Mouse (Mus musculus): ENCODE results near the gene Apoc2.

GRCm38 (mm10) chr7:19719200-19719599 lies 41.5 kb upstream of the Apoc2 start:
- TF ChIP-seq CTCF (IDR thresholded peaks at IDR 0.05; ENCODE audit: low read depth): no peak
- TF ChIP-seq EP300 (IDR thresholded peaks at IDR 0.05; ENCODE audit: low read depth): no peak

Data from heart, postnatal 0 days (tissue).